Mouse (Mus musculus) limb, embryonic 12.5 days (tissue): ENCODE measurements around the gene Dab1. TPM values are rescaled to one million over a fixed set of nuclear protein-coding genes. Genes with fewer than 3 reads are reported as not detected.

Experiments used
- ATAC-seq: fragments of 200-750 bp; cut with Nextera tagmentation; 2 replicates; pipeline ENCODE4 v1.8.0; 2017; ENCODE audit warnings: low read depth, moderate TSS enrichment; ENCODE audit not compliant: insufficient number of reproducible peaks, insufficient read depth, low FRiP score, low TSS enrichment
- H3K27ac ChIP-seq: fragments of 300-500 bp; sonication (generic); 2 replicates; pipeline ENCODE4 v1.5.1; 2016; ENCODE audit warnings: mild to moderate bottlenecking, moderate library complexity
- H3K27me3 ChIP-seq: fragments of 300-500 bp; sonication (generic); 2 replicates; pipeline ENCODE4 v1.6.1; 2016; ENCODE audit warnings: mild to moderate bottlenecking, moderate library complexity
- H3K36me3 ChIP-seq: fragments of 300-500 bp; sonication (generic); 2 replicates; pipeline ENCODE4 v1.6.1; 2016; ENCODE audit warnings: mild to moderate bottlenecking, moderate library complexity
- H3K4me1 ChIP-seq: fragments of 300-500 bp; sonication (generic); replicated peaks from 2 replicates; pipeline ENCODE4 v1.6.1; 2016
- H3K4me2 ChIP-seq: fragments of 300-500 bp; sonication (generic); 2 replicates; pipeline ENCODE4 v1.6.1; 2016; ENCODE audit warnings: mild to moderate bottlenecking, moderate library complexity
- H3K4me3 ChIP-seq: fragments of 300-500 bp; sonication (generic); replicated peaks from 2 replicates; pipeline ENCODE4 v1.5.1; 2016; ENCODE audit warnings: mild to moderate bottlenecking
- H3K9ac ChIP-seq: fragments of 300-500 bp; sonication (generic); replicated peaks from 2 replicates; pipeline ENCODE4 v1.6.1; 2016; ENCODE audit warnings: mild to moderate bottlenecking, moderate library complexity
- H3K9me3 ChIP-seq: fragments of 300-500 bp; sonication (generic); 2 replicates; pipeline ENCODE4 v1.6.1; 2016; ENCODE audit warnings: mild to moderate bottlenecking, moderate library complexity
- WGBS: fragments of 180-500 bp; shearing (Covaris S2); methylation state at CpG from one replicate; pipeline ENCODE4 v1.1.7; 2016; 5-methylcytosine and 5-hydroxymethylcytosine counted together
- polyA plus RNA-seq: library from polyadenylated mRNA; unstranded; fragments of >200 nt; fragmentation: Nextera tagmentation; extraction: Ambion mirVana; gene quantifications from 2 replicates; pipeline ENCODE4 v1.2.1, GENCODE M21; 2016

The Dab1 gene
- polyA plus RNA-seq, 1 experiment from 2014 or later = 23.8 TPM

GRCm38 (mm10) chr4:104670741-104671140, 1051.6 kb downstream of the Dab1 start:
- H3K4me2 ChIP-seq = no peak overlapping the region
- no peak overlapping the region for H3K27ac ChIP-seq
- ATAC-seq = no peak
- H3K9me3 ChIP-seq = no peaks in the 10 kb centered on the region
- no peak overlapping the region for H3K4me3 ChIP-seq
- no peak overlapping the region for H3K9ac ChIP-seq
- no peaks in the 10 kb centered on the region for H3K36me3 ChIP-seq
- no peaks in the 10 kb centered on the region for H3K27me3 ChIP-seq
- H3K4me1 ChIP-seq = no peaks in the 10 kb centered on the region

GRCm38 (mm10) chr4:104673317-104673716, 1054.2 kb downstream of the Dab1 start:
- 85% methylated on average over 3 of the region's 3 CpGs for WGBS
- H3K4me2 ChIP-seq = no peak overlapping the region
- H3K4me3 ChIP-seq = no peak overlapping the region
- H3K27me3 ChIP-seq = no peaks in the 10 kb centered on the region; the same call in 1 of the 2 replicates
- H3K4me1 ChIP-seq = no peaks in the 10 kb centered on the region
- H3K9me3 ChIP-seq = no peaks in the 10 kb centered on the region
- no peak overlapping the region for H3K9ac ChIP-seq
- no peak for ATAC-seq
- H3K27ac ChIP-seq = no peak overlapping the region
- no peaks in the 10 kb centered on the region for H3K36me3 ChIP-seq

- Histone ChIP-seq H3K27me3 (no peaks in the 10 kb centered on the region; the same call in 1 of the 2 replicates), H3K27ac (no peak overlapping the region), H3K4me2 (no peak overlapping the region), H3K4me1 (no peaks in the 10 kb centered on the region), H3K9me3 (no peaks in the 10 kb centered on the region), H3K36me3 (no peaks in the 10 kb centered on the region), H3K9ac (no peak overlapping the region), H3K4me3 (no peak overlapping the region)
- 85% methylated on average over 5 of the region's 5 CpGs for WGBS
- no peak for ATAC-seq
These were observed 1055.5 kb downstream of the Dab1 start for GRCm38 (mm10) chr4:104674706-104675105.

- 79% methylated on average over 7 of the region's 7 CpGs for WGBS
- H3K4me1 ChIP-seq = no peaks in the 10 kb centered on the region
- H3K36me3 ChIP-seq = no peaks in the 10 kb centered on the region
These were observed 1059.1 kb downstream of the Dab1 start for GRCm38 (mm10) chr4:104678234-104678633.

GRCm38 (mm10) chr4:104680475-104680874, 1061.3 kb downstream of the Dab1 start:
- 88% methylated on average over 4 of the region's 4 CpGs for WGBS
- H3K9me3 ChIP-seq = no peaks in the 10 kb centered on the region
- H3K4me1 ChIP-seq = peaks cover 4% of the 10 kb centered on the region; the same call in 1 of the 2 replicates
- no peaks in the 10 kb centered on the region for H3K36me3 ChIP-seq
- no peak overlapping the region for H3K27ac ChIP-seq
- ATAC-seq = no peak
- no peak overlapping the region for H3K4me2 ChIP-seq
- H3K4me3 ChIP-seq = no peak overlapping the region
- no peak overlapping the region for H3K9ac ChIP-seq
- peaks cover 6% of the 10 kb centered on the region for H3K27me3 ChIP-seq

More at GRCm38 (mm10) chr4:104678234-104678633, 1059.1 kb downstream of the Dab1 start:
- Histone ChIP-seq H3K27ac (no peak overlapping the region), H3K9ac (no peak overlapping the region), H3K4me2 (no peak overlapping the region), H3K9me3 (no peaks in the 10 kb centered on the region), H3K27me3 (no peaks in the 10 kb centered on the region; the same call in 1 of the 2 replicates), H3K4me3 (no peak overlapping the region)
- ATAC-seq = no peak

GRCm38 (mm10) chr4:104686137-104686809, 1067.1 kb downstream of the Dab1 start:
- peaks cover 12% of the 10 kb centered on the region for H3K27me3 ChIP-seq
- 27% methylated on average over 18 of the region's 18 CpGs for WGBS
- no peak overlapping the region for H3K9ac ChIP-seq
- H3K9me3 ChIP-seq = no peaks in the 10 kb centered on the region
- H3K4me1 ChIP-seq = peaks cover 42% of the 10 kb centered on the region
- H3K4me2 ChIP-seq = no peak overlapping the region
- no peak overlapping the region for H3K4me3 ChIP-seq
- no peak for ATAC-seq
- no peaks in the 10 kb centered on the region for H3K36me3 ChIP-seq
- no peak overlapping the region for H3K27ac ChIP-seq

- Histone ChIP-seq H3K9ac (no peak overlapping the region), H3K27me3 (peaks cover 16% of the 10 kb centered on the region), H3K36me3 (no peaks in the 10 kb centered on the region), H3K4me1 (peaks cover 42% of the 10 kb centered on the region), H3K27ac (no peak overlapping the region), H3K4me2 (no peak overlapping the region), H3K4me3 (no peak overlapping the region), H3K9me3 (no peaks in the 10 kb centered on the region)
- WGBS = 14% methylated on average over 3 of the region's 3 CpGs
- ATAC-seq = peak; percentile 45; the same call in 1 of the 2 replicates
These were observed 1069.9 kb downstream of the Dab1 start for GRCm38 (mm10) chr4:104689047-104689446.

GRCm38 (mm10) chr4:104691026-104691425, 1071.9 kb downstream of the Dab1 start:
- Histone ChIP-seq H3K9ac (no peak overlapping the region), H3K4me1 (peaks cover 32% of the 10 kb centered on the region), H3K4me3 (no peak overlapping the region), H3K27ac (no peak overlapping the region), H3K27me3 (peaks cover 10% of the 10 kb centered on the region), H3K36me3 (no peaks in the 10 kb centered on the region), H3K4me2 (no peak overlapping the region), H3K9me3 (no peaks in the 10 kb centered on the region)
- ATAC-seq = no peak
- 82% methylated on average over 7 of the region's 7 CpGs for WGBS

- Histone ChIP-seq H3K9ac (no peak overlapping the region), H3K4me3 (no peak overlapping the region), H3K27ac (no peak overlapping the region), H3K4me2 (no peak overlapping the region), H3K27me3 (peaks cover 17% of the 10 kb centered on the region), H3K9me3 (no peaks in the 10 kb centered on the region), H3K36me3 (no peaks in the 10 kb centered on the region), H3K4me1 (peaks cover 11% of the 10 kb centered on the region)
- WGBS = 89% methylated on average over 11 of the region's 11 CpGs
- no peak for ATAC-seq
These were observed 1075.0 kb downstream of the Dab1 start for GRCm38 (mm10) chr4:104694188-104694587.

- no peaks in the 10 kb centered on the region for H3K9me3 ChIP-seq
- no peak for ATAC-seq
- H3K36me3 ChIP-seq = no peaks in the 10 kb centered on the region
- no peak overlapping the region for H3K4me3 ChIP-seq
- peaks cover 3% of the 10 kb centered on the region; the same call in 1 of the 2 replicates for H3K4me1 ChIP-seq
- H3K27me3 ChIP-seq = peaks cover 18% of the 10 kb centered on the region
- no peak overlapping the region for H3K27ac ChIP-seq
- no peak overlapping the region for H3K9ac ChIP-seq
- WGBS = 71% methylated on average over 3 of the region's 3 CpGs
- H3K4me2 ChIP-seq = no peak overlapping the region
These were observed 1077.4 kb downstream of the Dab1 start for GRCm38 (mm10) chr4:104696522-104696921.

- no peak overlapping the region for H3K27ac ChIP-seq
- no peaks in the 10 kb centered on the region for H3K36me3 ChIP-seq
- H3K9ac ChIP-seq = no peak overlapping the region
- WGBS = 76% methylated on average over 4 of the region's 4 CpGs
- peaks cover 9% of the 10 kb centered on the region; the same call in 1 of the 2 replicates for H3K4me1 ChIP-seq
- ATAC-seq = no peak
- H3K4me3 ChIP-seq = no peak overlapping the region
- H3K4me2 ChIP-seq = no peak overlapping the region
- peaks cover 22% of the 10 kb centered on the region for H3K27me3 ChIP-seq
- no peaks in the 10 kb centered on the region for H3K9me3 ChIP-seq
These were observed 1078.5 kb downstream of the Dab1 start for GRCm38 (mm10) chr4:104697703-104698102.
